Mouse (Mus musculus): ENCODE results near the gene Spcs2. TPM values are rescaled to one million over a fixed set of nuclear protein-coding genes. Genes with fewer than 3 reads are reported as not detected.
"Not testable (repeated sequence)": the region's sequence is repeated elsewhere in the genome, so short reads cannot be mapped to it uniquely, and the experiment has no call there.

The Spcs2 gene
- polyA plus RNA-seq, 1 experiment from 2014 or later = 165 TPM

- DNase-seq (no peak), ATAC-seq (no peak)
- peaks cover 15% of the 10 kb centered on the region; the same call in 1 of the 2 replicates for H3K36me3 ChIP-seq (replicated peaks; ENCODE audit: insufficient read depth, low read length)
- TF ChIP-seq EP300 (IDR thresholded peaks at IDR 0.05; ENCODE audit: low read depth) = no peak
- no peak for TF ChIP-seq CTCF (IDR thresholded peaks at IDR 0.05; ENCODE audit: low read depth)
- peak overlapping the region; percentile 61 for H3K27ac ChIP-seq (ENCODE audit: low read depth)
- H3K4me3 ChIP-seq (ENCODE audit: low read depth, low read length) = no peak overlapping the region
- peak overlapping the region; percentile 58 for H3K4me2 ChIP-seq (ENCODE audit: low read depth, low read length)
- H3K4me1 ChIP-seq (ENCODE audit: insufficient read depth) = peaks cover 22% of the 10 kb centered on the region
- 80% methylated on average over 10 of the region's 10 CpGs for WGBS (ENCODE audit: insufficient replicate concordance)
- H3K9ac ChIP-seq (replicated peaks) = no peak overlapping the region; the same call in 1 of the 2 replicates
- no peaks in the 10 kb centered on the region for H3K9me3 ChIP-seq (ENCODE audit: low read length)
- H3K27me3 ChIP-seq (ENCODE audit: insufficient read depth, low read length) = no peaks in the 10 kb centered on the region
Measured at GRCm38 (mm10) chr7:99823045-99823663, 40.1 kb downstream of the Spcs2 start.

GRCm38 (mm10) chr7:99822426-99822825, 40.8 kb downstream of the Spcs2 start:
- Histone ChIP-seq H3K27ac (ENCODE audit: low read depth) (peak overlapping the region; percentile 61), H3K27me3 (ENCODE audit: insufficient read depth, low read length) (no peaks in the 10 kb centered on the region), H3K9me3 (ENCODE audit: low read length) (no peaks in the 10 kb centered on the region), H3K4me1 (ENCODE audit: insufficient read depth) (peaks cover 24% of the 10 kb centered on the region), H3K36me3 (replicated peaks; ENCODE audit: insufficient read depth, low read length) (peaks cover 15% of the 10 kb centered on the region; the same call in 1 of the 2 replicates), H3K4me3 (ENCODE audit: low read depth, low read length) (no peak overlapping the region), H3K9ac (replicated peaks) (no peak overlapping the region; the same call in 1 of the 2 replicates), H3K4me2 (ENCODE audit: low read depth, low read length) (peak overlapping the region; percentile 58)
- DNase-seq (peak; percentile 48), ATAC-seq (peak; percentile 69)
- TF ChIP-seq EP300 (IDR thresholded peaks at IDR 0.05; ENCODE audit: low read depth) = no peak
- no peak for TF ChIP-seq CTCF (IDR thresholded peaks at IDR 0.05; ENCODE audit: low read depth)
- 54% methylated on average over 5 of the region's 5 CpGs for WGBS (ENCODE audit: insufficient replicate concordance)

- 57% methylated on average over 2 of the region's 2 CpGs for WGBS (ENCODE audit: insufficient replicate concordance)
- ATAC-seq (peak; percentile 54), DNase-seq (no peak)
- H3K36me3 ChIP-seq (replicated peaks; ENCODE audit: insufficient read depth, low read length) = peaks cover 15% of the 10 kb centered on the region; the same call in 1 of the 2 replicates
- no peaks in the 10 kb centered on the region for H3K27me3 ChIP-seq (ENCODE audit: insufficient read depth, low read length)
- H3K4me3 ChIP-seq (ENCODE audit: low read depth, low read length) = no peak overlapping the region
- peak overlapping the region; percentile 61 for H3K27ac ChIP-seq (ENCODE audit: low read depth)
- H3K9ac ChIP-seq (replicated peaks) = no peak overlapping the region
- no peaks in the 10 kb centered on the region for H3K9me3 ChIP-seq (ENCODE audit: low read length)
- H3K4me1 ChIP-seq (ENCODE audit: insufficient read depth) = peaks cover 24% of the 10 kb centered on the region
- H3K4me2 ChIP-seq (ENCODE audit: low read depth, low read length) = peak overlapping the region; percentile 58
- TF ChIP-seq CTCF (IDR thresholded peaks at IDR 0.05; ENCODE audit: low read depth) = no peak
- TF ChIP-seq EP300 (IDR thresholded peaks at IDR 0.05; ENCODE audit: low read depth) = no peak
Measured at GRCm38 (mm10) chr7:99821953-99822352, 41.3 kb downstream of the Spcs2 start.

GRCm38 (mm10) chr7:99818181-99818725, 45.0 kb downstream of the Spcs2 start:
- Histone ChIP-seq H3K4me2 (ENCODE audit: low read depth, low read length) (peak overlapping the region; percentile 32), H3K36me3 (replicated peaks; ENCODE audit: insufficient read depth, low read length) (peaks cover 22% of the 10 kb centered on the region; the same call in 1 of the 2 replicates), H3K9ac (replicated peaks) (0 out of 2 replicates have a peak overlapping the region, but pooled peaks have one; percentile 26), H3K27ac (ENCODE audit: low read depth) (peak overlapping the region; percentile 57; the same call in 1 of the 2 replicates), H3K4me1 (ENCODE audit: insufficient read depth) (peaks cover 15% of the 10 kb centered on the region)
- DNase-seq; H3K9me3 ChIP-seq (ENCODE audit: low read length); ATAC-seq; H3K27me3 ChIP-seq (ENCODE audit: insufficient read depth, low read length); H3K4me3 ChIP-seq (ENCODE audit: low read depth, low read length): not testable (repeated sequence)
- 32% methylated on average over 9 of the region's 9 CpGs for WGBS (ENCODE audit: insufficient replicate concordance)

- H3K9me3 ChIP-seq (ENCODE audit: low read length) = no peaks in the 10 kb centered on the region
- H3K9ac ChIP-seq (replicated peaks) = no peak overlapping the region
- peaks cover 17% of the 10 kb centered on the region; the same call in 1 of the 2 replicates for H3K36me3 ChIP-seq (replicated peaks; ENCODE audit: insufficient read depth, low read length)
- no peak overlapping the region for H3K4me3 ChIP-seq (ENCODE audit: low read depth, low read length)
- DNase-seq = peak; percentile 65
- no peaks in the 10 kb centered on the region for H3K27me3 ChIP-seq (ENCODE audit: insufficient read depth, low read length)
- TF ChIP-seq CTCF (IDR thresholded peaks at IDR 0.05; ENCODE audit: low read depth) (peak; percentile 84), EP300 (IDR thresholded peaks at IDR 0.05; ENCODE audit: low read depth) (no peak)
- H3K4me2 ChIP-seq (ENCODE audit: low read depth, low read length) = no peak overlapping the region
- no peak overlapping the region for H3K27ac ChIP-seq (ENCODE audit: low read depth)
- no peak for ATAC-seq
- H3K4me1 ChIP-seq (ENCODE audit: insufficient read depth) = peaks cover 5% of the 10 kb centered on the region
- 93% methylated on average over 11 of the region's 11 CpGs for WGBS (ENCODE audit: insufficient replicate concordance)
Measured at GRCm38 (mm10) chr7:99813394-99813793, 49.9 kb downstream of the Spcs2 start.

- TF ChIP-seq CTCF (IDR thresholded peaks at IDR 0.05; ENCODE audit: low read depth) (no peak), EP300 (IDR thresholded peaks at IDR 0.05; ENCODE audit: low read depth) (no peak)
- 88% methylated on average over 4 of the region's 4 CpGs for WGBS (ENCODE audit: insufficient replicate concordance)
- no peak overlapping the region for H3K4me2 ChIP-seq (ENCODE audit: low read depth, low read length)
- H3K27ac ChIP-seq (ENCODE audit: low read depth) = no peak overlapping the region
- ATAC-seq (no peak), DNase-seq (no peak)
- no peaks in the 10 kb centered on the region for H3K27me3 ChIP-seq (ENCODE audit: insufficient read depth, low read length)
- no peak overlapping the region for H3K4me3 ChIP-seq (ENCODE audit: low read depth, low read length)
- H3K9ac ChIP-seq (replicated peaks) = no peak overlapping the region
- no peaks in the 10 kb centered on the region for H3K4me1 ChIP-seq (ENCODE audit: insufficient read depth)
- H3K9me3 ChIP-seq (ENCODE audit: low read length) = no peaks in the 10 kb centered on the region
- H3K36me3 ChIP-seq (replicated peaks; ENCODE audit: insufficient read depth, low read length) = peaks cover 17% of the 10 kb centered on the region; the same call in 1 of the 2 replicates
Measured at GRCm38 (mm10) chr7:99811661-99812060, 51.6 kb downstream of the Spcs2 start.
